Mouse (Mus musculus): ENCODE measurements around the gene Prss56. TPM values are rescaled to one million over a fixed set of nuclear protein-coding genes. Genes with fewer than 3 reads are reported as not detected.

Gene Prss56
- polyA plus RNA-seq, 1 experiment from 2014 or later, result not detected

- Histone ChIP-seq H3K9me3 (ENCODE audit: control insufficient read depth, low read length) (no peaks in the 10 kb centered on the region), H3K9ac (ENCODE audit: low read depth, low read length) (no peak overlapping the region), H3K36me3 (ENCODE audit: control insufficient read depth, insufficient read depth, low read length) (peaks cover 96% of the 10 kb centered on the region), H3K4me1 (ENCODE audit: control insufficient read depth, insufficient read depth, low read length) (0 out of 2 replicates have a peak, but pooled peaks cover under 1% of the 10 kb centered on the region), H3K27ac (ENCODE audit: low read depth, low read length) (no peak overlapping the region), H3K4me3 (ENCODE audit: low read length) (no peak overlapping the region), H3K27me3 (ENCODE audit: control insufficient read depth, insufficient read depth, low read length) (no peaks in the 10 kb centered on the region), H3K4me2 (replicated peaks; ENCODE audit: low read depth, low read length) (no peak overlapping the region)
- 93% methylated on average over 3 of the region's 3 CpGs for WGBS
- no peak for ATAC-seq (ENCODE audit: low FRiP score, low TSS enrichment)
Observed at GRCm38 (mm10) chr1:87227160-87227550, 44.0 kb downstream of the Prss56 start.

GRCm38 (mm10) chr1:87230606-87231005 lies 47.5 kb downstream of the Prss56 start:
- Histone ChIP-seq H3K9ac (ENCODE audit: low read depth, low read length) (no peak overlapping the region), H3K36me3 (ENCODE audit: control insufficient read depth, insufficient read depth, low read length) (peaks cover 87% of the 10 kb centered on the region), H3K4me1 (ENCODE audit: control insufficient read depth, insufficient read depth, low read length) (peaks cover 7% of the 10 kb centered on the region; the same call in 1 of the 2 replicates), H3K4me2 (replicated peaks; ENCODE audit: low read depth, low read length) (no peak overlapping the region), H3K27me3 (ENCODE audit: control insufficient read depth, insufficient read depth, low read length) (no peaks in the 10 kb centered on the region), H3K4me3 (ENCODE audit: low read length) (no peak overlapping the region), H3K27ac (ENCODE audit: low read depth, low read length) (no peak overlapping the region), H3K9me3 (ENCODE audit: control insufficient read depth, low read length) (no peaks in the 10 kb centered on the region)
- ATAC-seq (ENCODE audit: low FRiP score, low TSS enrichment), result no peak
- WGBS, result 90% methylated on average over 5 of the region's 5 CpGs

GRCm38 (mm10) chr1:87232197-87232596 lies 49.1 kb downstream of the Prss56 start:
- Histone ChIP-seq H3K4me1 (ENCODE audit: control insufficient read depth, insufficient read depth, low read length) (peaks cover 7% of the 10 kb centered on the region; the same call in 1 of the 2 replicates), H3K27ac (ENCODE audit: low read depth, low read length) (0 out of 2 replicates have a peak overlapping the region, but pooled peaks have one; percentile 30), H3K9ac (ENCODE audit: low read depth, low read length) (no peak overlapping the region), H3K4me3 (ENCODE audit: low read length) (no peak overlapping the region), H3K9me3 (ENCODE audit: control insufficient read depth, low read length) (no peaks in the 10 kb centered on the region), H3K27me3 (ENCODE audit: control insufficient read depth, insufficient read depth, low read length) (no peaks in the 10 kb centered on the region), H3K36me3 (ENCODE audit: control insufficient read depth, insufficient read depth, low read length) (peaks cover 72% of the 10 kb centered on the region), H3K4me2 (replicated peaks; ENCODE audit: low read depth, low read length) (no peak overlapping the region)
- peak; percentile 85 for ATAC-seq (ENCODE audit: low FRiP score, low TSS enrichment)
- WGBS, result 41% methylated on average over 7 of the region's 7 CpGs

Other genes starting within 250 kb of the Prss56 start
- gene Alppl2, start 93.4 kb upstream of the Prss56 start, polyA plus RNA-seq (2014; fragmentation: Nextera tagmentation; extraction: Ambion mirVana), result not detected in 2 replicates
- gene Alpi, start 81.7 kb upstream of the Prss56 start, polyA plus RNA-seq (2014; fragmentation: Nextera tagmentation; extraction: Ambion mirVana), result not detected in 2 replicates
- not detected in 2 replicates for gene Akp3, start 58.3 kb upstream of the Prss56 start, polyA plus RNA-seq (2014; fragmentation: Nextera tagmentation; extraction: Ambion mirVana)
- gene Ecel1, start 26.8 kb upstream of the Prss56 start, polyA plus RNA-seq (2014; fragmentation: Nextera tagmentation; extraction: Ambion mirVana), result 0.11 and 0.20 TPM in 2 replicates
- gene Chrnd, start 7.3 kb downstream of the Prss56 start, polyA plus RNA-seq (2014; fragmentation: Nextera tagmentation; extraction: Ambion mirVana), result 0.13 and 0.62 TPM in 2 replicates
- gene Chrng, start 21.3 kb downstream of the Prss56 start, polyA plus RNA-seq (2014; fragmentation: Nextera tagmentation; extraction: Ambion mirVana), result 0.30 and 0.34 TPM in 2 replicates
- gene Eif4e2, start 30.6 kb downstream of the Prss56 start, polyA plus RNA-seq (2014; fragmentation: Nextera tagmentation; extraction: Ambion mirVana), result 122 and 150 TPM in 2 replicates
- gene Efhd1, start 81.0 kb downstream of the Prss56 start, polyA plus RNA-seq (2014; fragmentation: Nextera tagmentation; extraction: Ambion mirVana), result 2.6 and 3.6 TPM in 2 replicates
- 53.2 and 61.3 TPM in 2 replicates for gene Gigyf2, start 143.7 kb downstream of the Prss56 start, polyA plus RNA-seq (2014; fragmentation: Nextera tagmentation; extraction: Ambion mirVana)
- 0.30 and 0.60 TPM in 2 replicates for gene Kcnj13, start 211.4 kb downstream of the Prss56 start, polyA plus RNA-seq (2014; fragmentation: Nextera tagmentation; extraction: Ambion mirVana)